Mouse (Mus musculus) naive thymus-derived CD4-positive, alpha-beta T cell, adult 2 months (primary cell): ENCODE results near the gene Ccdc40.
A peak's percentile ranks its signal among the peaks of the same experiment; 100 is the strongest.
"Not testable (repeated sequence)": the region's sequence is repeated elsewhere in the genome, so short reads cannot be mapped to it uniquely, and the experiment has no call there.

ENCODE experiments used
- DNase-seq: peaks from one replicate; pipeline ENCODE4 v3.0.0-alpha.2; 2011; ENCODE audit warnings: low read depth

Ccdc40 gene

DNA sequence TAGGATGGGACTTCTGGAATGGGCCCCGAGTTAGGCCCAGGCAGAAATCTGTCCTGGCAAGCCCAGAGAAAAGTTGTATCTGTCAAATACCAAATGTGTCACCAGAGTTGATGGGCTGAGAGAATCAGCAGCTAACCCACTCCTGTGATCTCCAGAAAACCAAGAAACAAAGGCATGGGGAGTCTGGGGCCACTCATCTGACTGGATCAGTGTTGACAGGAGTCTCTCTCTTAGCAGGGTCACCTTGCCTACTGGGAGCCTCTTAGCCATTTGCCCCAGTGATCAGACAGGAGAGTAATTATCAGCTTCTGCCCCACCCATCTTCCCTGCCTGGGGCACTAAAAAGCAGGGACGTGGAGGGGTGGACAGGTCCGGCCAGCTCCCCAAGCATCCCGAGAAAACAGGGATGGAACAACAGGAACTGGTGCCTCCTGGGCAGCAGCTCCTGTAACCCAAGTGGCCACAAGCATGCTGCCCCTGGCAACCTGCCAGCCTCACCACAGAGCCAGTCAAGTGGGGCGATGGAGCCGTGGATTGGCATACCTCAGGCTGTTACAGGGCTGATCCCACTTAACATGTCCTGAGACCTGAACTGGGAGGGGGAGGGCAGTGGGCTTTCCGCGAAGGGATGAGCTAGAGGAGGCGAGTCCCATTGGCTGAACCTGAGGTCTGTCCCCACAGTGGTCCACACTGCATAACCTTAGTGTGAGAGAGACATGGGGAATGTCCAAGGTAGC lies 57.6 kb downstream of the Ccdc40 start:
- DNase-seq, result no peak

DNA sequence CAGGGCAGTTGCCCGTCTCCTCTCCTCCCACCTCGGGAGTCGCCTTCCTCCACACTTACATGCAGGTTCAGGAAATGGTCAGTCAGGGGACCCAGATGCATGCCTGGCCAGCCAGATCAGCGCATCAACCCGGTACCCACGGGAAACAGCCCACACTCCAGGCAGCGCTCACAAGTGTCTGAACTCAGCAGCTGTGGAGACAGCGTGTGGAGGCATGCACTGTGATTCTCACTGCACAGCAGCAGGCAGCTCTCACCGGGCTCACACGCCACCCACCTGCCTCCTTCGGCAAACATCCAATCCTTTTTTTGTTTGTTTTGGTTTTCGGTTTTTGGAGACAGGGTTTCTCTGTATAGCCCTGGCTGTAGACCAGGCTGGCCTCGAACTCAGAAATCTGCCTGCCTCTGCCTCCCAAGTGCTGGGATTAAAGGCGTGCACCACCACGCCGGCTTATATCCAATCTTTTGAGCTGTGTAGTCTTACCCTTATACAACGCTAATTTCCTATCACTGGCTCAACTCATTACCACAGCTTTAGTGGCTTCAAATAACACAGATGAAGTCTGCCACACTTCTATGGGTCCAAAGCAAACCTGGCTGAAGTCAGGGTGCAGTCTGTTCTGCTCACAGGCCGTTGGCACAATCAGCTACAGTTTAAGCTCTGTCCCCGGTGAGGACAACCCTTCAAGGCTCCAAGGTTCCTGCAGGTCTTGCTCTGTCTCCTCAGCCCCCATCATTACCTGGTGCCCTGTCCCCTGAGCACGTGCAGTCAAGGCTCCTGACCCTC lies 59.0 kb downstream of the Ccdc40 start:
- no peak for DNase-seq

DNA sequence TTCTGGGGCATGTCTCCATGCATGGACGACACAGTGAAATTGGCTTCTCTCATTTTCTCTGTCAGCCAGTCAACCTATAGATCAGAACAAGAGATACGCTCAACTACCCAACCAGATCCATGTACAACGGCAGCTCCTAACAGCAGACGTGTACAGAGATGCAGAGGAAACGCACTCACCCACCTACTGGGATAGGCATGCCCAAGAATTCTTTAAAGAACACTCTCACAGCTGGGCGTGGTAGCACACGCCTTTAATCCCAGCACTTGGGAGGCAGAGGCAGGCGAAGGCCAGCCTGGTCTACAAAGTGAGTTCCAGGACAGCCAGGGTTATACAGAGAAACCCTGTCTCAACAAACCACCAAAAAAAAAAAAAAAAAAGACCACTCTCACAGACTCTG lies 64.5 kb downstream of the Ccdc40 start:
- DNase-seq, result not testable (repeated sequence)

DNA sequence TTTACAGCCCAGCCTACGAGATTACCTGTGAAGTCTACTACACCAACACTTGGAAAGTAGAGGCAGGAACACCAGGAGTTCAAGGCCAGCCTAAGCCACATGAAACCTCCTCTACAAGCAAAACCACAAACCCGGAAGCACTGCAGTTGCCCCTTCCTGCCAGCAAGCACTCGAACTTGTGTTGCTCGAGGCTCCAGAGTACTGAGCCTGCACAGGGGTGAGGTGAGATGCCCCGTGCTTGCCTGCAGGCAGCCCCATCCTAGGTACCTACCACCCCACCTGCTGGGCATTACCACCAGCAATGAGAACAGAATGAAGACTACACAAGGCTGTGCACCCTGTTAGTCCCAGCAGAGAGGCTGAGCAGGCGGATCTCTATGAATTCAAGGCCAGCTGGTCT lies 69.6 kb downstream of the Ccdc40 start:
- peak; percentile 56 for DNase-seq

DNA sequence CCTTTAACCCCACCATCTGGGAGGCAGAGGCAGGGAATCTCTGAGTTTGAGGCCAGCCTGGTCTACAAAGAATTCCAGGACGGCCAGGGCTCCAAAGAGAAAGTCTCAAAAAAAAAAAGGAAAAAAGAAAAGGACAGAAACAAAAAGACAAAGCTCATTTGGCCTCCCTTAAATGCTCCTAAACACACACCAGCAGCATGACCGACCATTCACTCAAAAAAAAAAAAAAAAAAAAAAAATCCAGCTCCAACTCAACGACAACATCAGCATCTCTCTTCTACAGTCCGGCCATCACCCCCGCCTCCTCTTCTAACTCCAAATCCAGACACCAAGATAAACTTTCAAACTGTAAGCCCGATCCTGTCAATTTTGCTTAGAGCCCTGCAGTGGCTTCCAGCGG lies 70.5 kb downstream of the Ccdc40 start:
- no peak for DNase-seq

DNA sequence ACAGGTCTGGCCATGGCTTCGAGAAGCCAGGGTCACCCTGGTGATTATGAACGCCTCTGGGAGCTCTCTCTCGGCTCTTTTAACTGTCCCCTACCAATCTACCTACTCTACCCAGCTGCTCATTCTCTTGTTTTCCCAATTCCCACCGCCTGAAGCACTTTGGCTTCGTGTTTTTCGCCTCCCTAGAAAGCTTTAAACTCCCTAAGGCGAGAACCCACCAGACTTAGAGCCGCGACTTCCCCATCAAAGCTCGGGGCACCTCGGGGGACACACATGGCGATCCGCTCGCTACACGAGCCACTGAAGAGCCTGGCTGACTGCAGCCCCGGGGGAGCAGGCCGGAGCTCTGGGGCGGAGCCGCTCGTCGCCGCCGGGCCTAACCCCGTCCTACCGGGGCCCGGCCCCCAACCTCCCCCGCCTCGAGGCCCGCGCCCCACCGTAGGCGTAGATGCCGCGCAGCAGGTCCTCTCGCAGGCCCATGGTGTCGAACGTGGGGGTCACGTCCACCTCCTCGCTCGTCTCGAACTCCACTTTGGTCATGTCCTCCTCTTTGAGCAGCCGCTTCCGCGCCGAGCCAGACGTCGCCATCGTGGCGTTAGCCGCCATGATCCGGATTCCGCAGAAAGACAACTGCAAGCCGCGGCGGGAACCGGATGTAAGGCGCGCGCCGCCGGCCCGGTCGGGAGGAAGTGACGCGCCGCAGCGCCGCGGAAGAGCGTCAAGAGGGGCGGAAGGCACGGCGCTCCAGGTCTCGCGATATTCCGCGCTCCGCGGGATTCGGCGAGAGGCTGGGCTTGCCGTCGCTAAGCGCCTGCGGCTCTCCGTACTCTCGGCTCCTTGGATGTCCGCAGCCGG lies 71.2 kb downstream of the Ccdc40 start, which contains the start of gene Eif4a3:
TSS of gene Eif4a3 (minus strand) at position 699 of the 855 bp plus-strand sequence.
- DNase-seq, result peak; percentile 99

DNA sequence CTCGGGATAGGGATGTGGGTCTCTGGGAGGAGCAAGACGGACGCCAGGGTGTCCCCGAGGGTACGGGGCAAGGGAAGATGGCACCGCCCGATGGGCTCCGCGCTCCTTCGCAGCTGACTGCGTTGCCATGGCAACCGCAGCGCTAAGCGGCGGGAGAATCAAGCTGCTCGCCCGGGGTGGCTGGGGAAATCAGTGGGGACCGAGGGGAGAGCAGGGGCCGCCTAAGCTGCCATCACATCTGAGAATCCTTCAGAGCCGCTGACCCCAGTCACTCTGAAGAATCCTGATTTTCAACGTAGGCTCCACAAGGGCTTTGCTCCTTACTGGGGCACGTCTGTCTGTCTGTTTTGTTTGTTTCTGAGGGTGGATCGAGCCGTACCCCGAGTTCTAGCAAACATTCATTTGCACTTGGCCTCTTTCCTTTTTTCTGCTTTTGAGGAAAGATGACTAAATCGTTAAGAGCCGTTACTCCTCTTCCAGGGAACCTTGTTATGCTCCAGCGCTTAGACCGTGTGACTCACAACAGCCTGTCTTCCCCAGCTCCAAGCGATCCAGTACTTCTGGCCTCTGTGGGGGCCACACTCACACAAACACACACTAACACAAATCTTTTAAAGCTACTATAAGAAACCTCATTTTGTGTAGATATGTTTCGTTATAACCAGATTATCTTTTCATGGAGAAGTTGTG lies 72.0 kb downstream of the Ccdc40 start:
- no peak for DNase-seq

DNA sequence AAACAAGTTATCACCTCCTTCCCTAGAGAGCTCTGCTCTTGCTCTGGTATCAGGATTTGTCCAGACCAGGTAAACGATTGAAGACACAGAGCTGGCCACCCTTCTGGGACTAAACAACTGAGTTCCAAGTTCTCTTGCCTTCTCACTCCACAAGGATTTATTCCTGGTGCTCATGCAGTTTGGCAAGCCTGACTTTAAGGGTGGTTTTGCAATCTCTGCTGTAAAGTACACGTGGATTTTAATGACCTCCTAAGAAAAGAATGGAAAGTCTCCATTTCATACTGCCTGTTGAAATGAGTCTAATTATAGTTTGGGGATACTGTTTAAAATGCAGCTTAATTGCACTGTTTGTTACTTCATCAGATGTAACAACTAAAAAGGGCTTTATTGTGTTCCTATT lies 72.6 kb downstream of the Ccdc40 start:
- no peak for DNase-seq

DNA sequence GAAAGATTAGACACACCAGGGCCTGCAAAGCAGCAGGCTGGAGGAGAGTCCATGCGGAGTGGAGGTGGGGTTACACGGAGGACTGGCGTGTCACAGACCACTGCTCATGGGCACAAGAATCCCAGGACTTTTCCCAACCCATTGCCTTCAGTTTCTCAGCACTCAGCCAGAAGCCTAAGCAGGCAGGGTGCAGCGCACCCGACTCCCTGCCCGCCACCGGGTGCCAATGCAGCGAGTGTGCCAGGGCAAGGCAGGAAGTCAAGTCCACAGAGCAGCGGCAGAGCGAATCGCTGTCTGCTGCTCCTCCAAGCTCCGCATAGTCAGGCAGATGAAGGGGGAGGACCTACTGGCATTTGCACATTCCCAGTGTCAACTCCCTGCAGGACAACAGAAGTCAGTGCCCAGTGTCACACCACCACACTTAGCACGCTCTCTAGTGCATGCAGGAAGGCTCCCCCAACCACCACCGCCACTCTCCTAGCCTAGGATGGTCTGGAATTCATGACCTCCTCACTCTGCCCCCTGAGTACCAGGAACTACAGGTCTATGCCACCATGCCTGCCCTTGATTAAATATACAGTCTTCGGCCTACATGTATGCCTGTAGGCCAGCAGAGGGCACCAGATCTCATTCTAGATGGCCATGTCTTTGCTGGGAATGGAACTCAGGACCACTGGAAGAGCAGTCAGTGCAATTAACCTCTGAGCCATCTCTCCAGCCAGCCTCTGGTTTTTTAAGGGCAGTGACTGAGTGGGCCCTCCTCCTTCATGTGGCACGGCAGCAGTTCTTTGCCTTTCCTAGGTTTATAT lies 76.7 kb downstream of the Ccdc40 start:
- DNase-seq, result peak; percentile 78

DNA sequence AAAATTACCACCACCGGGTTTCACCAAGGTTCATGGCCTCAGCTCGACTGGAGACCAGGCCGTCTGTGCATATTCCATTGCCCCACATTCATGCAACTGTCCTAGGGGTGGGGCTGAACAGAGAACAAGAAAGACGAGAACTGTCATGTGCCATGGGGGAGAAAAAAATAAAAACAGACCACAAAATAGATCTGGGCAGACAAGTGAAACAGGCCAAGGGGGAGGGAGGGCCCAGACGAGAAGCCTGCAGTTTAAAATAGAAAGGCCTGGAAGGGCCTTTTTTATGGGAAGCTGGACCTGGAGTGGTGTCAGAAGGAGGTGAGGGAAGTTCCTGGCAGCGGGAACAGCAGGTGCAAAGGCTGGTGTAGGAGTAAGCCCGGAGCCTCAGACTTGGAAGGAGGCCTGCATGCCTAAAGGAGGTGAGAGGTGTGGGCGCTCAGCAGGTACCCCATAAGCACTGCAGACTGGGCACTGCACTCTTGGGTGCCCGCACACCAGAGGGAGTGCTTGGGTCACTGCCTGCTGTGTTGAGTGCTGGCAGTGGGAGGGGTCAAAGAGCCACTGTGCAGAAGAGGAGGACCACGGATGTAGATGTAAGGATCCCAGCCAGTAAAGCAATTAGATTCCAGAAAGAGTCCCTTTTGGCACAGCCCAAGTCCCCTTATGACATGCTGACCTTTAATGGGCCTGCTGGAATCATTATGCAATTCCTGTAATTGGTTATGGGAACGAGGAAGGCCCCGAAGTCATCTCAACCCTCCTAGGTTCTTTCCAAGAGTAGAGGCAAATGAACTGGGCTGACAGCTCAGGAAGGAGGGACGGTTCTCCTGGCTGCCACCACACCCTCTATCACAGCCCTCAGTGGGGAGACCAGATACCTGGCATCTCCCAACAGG lies 78.6 kb downstream of the Ccdc40 start:
- no peak for DNase-seq

DNA sequence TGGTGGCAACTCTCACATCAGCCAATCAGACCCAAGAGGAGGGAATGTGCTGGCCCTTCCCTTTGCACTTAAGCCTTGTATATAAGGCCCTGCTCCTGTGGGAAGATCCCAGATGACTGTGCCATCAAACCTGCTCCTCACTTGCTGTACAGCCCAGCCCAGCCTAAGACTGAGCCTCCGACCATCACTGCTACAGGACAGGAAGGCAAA lies 79.2 kb downstream of the Ccdc40 start, which contains the start of gene Card14:
TSS of gene Card14 (plus strand) at position 111 of the 210 bp plus-strand sequence.
- no peak for DNase-seq

DNA sequence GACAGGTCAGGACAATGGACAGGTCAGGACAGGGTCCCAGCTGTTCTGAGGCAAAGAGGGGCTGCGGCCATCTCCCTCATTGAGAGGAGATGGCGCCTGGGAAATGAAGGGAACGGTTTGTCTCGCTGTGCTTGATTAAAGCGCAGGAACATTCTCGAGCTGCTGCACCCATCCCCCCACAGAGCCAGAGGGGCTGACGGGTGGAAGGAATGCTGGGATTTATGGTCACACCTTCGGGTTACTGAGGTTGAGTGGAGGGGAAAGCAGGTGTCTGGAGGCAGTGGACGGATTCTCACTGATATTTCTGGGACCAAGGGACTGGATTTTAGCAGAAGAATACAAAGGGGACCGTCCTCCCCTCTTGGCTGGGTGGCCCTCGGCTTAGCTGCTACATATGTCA lies 79.5 kb downstream of the Ccdc40 start:
- no peak for DNase-seq

DNA sequence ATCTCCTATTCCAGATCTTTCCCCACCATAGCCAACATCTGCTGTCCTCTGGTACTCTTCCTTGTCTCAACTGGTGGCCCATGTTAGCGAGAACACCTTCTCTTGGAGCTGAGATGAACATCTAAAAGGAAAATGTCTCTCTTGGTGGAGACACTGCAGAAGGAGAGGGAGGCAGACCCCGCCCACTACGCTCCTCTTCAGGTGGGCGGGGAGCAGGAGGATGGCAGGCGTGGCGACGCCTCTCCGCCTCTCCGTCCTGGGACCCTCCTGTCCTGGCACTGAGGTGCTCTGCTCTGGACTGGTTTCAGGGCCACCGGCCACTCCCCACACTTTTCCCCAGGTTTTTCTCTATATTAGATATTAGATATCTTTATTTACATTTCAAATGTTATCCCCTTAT lies 82.2 kb downstream of the Ccdc40 start:
- no peak for DNase-seq

DNA sequence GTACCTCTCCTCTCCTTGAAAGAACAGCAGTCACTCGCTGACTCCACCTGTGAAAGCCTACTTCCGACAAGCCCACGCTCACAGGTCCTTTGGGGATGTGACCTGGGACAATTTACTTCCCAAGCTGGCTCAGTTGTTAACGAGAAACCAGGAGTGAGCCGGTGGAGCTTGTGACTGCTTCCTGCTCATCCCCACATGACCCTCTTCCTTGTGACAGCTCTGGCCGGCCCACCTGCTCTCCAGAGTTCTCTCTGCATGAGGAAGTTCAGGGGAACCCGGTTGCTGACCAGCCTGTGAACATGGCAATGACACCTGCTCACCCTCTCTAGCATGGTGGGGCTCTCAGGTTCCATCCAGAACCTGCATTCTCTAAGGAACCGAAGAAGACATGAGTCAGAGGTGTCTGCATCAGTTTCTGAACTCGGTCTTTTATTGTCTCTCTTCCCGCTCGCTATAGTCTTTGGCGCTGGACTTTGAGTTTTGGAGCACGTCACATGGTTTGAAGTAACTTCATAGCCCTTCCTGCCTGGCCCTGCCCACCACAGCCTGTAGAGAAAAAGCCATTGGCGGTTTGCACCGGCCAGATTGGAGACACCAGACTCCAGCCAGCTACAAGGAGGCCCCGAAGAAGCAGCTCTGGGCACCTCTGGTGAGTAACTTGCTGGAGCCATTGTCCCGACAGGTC lies 86.0 kb downstream of the Ccdc40 start:
- DNase-seq, result no peak
